Mouse (Mus musculus) embryonic stem cell, embryonic (primary cell): ENCODE results near the gene Trak1.
"Not testable (repeated sequence)": the region's sequence is repeated elsewhere in the genome, so short reads cannot be mapped to it uniquely, and the experiment has no call there.

Experiments
- CTCF ChIA-PET, 4 experiments: fragments of 300-600 bp in 2 of 4; fragments of 350-600 bp in 2 of 4; sonication (Branson Sonifier 250); formaldehyde crosslinking; loops; one replicate each; lab custom pipeline; 2022; ENCODE audit warnings: inconsistent platforms in 2 of 4; lab: Charles Lee
- POLR2A ChIA-PET, 4 experiments: fragments of 300-600 bp in 2 of 4; fragments of 350-600 bp in 2 of 4; sonication (Branson Sonifier 250); formaldehyde crosslinking; loops; one replicate each; lab custom pipeline; 2022; ENCODE audit warnings: antibody characterized with exemption in 4 of 4, inconsistent platforms in 1 of 4; lab: Charles Lee

The Trak1 gene

DNA sequence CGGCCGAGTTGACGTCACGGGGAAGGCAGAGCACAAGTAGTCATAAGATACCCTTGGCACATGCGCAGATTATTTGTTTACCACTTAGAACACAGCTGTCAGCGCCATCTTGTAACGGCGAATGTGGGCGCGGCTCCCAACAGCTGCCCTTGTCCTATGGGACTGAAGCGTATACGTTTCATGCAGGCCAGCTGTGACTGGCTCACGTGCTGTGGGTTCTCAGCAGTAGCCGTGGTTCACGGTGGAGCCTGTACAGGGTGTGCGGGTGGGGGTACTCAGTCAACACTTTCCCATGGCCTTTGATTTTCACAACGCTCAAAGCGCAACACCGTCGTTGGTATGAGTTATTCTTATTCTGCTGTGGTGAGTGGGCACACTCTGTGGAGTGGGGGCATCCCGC, 31.0 kb downstream of the Trak1 start:
- POLR2A ChIA-PET = interaction anchor here in 2 of 4 experiments (11.4 to 17.4 kb wide), 2 partner anchors 11 kb away, joined by 558 to 589 read pairs; no protein-coding TSS in a partner anchor
- CTCF ChIA-PET = not testable (repeated sequence)

DNA sequence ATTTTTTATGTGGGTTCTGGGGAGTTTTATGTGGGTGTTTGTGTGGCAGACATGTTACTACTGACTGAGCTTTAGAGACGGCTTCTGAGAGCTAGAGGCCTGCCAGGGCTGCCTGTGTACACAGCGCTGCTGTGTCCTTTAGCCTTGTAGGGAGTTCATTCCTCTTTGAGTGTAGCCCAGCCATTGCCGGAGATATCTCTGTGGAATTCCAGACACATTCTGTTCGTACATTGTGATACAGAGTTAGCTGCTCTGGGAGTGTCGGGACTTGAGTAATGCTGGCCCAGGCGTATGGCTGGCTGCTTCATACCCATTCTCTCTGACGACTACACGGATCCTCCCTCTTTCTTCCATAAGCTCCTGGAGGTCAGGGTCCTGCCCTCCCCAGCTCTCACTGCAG, 31.9 kb downstream of the Trak1 start:
- CTCF ChIA-PET = interaction anchor here in 2 of 4 experiments (0.6 to 1.2 kb wide), 2 partner anchors 9 to 11 kb away, joined by 3 read pairs; no protein-coding TSS in a partner anchor
- POLR2A ChIA-PET = interaction anchor here in 3 of 4 experiments (0.5 to 17.4 kb wide), 15 partner anchors 8 to 43 kb away, joined by 3 to 589 read pairs (median 6); partner anchors contain the start of gene Trak1 (in 1 of the 3)

DNA sequence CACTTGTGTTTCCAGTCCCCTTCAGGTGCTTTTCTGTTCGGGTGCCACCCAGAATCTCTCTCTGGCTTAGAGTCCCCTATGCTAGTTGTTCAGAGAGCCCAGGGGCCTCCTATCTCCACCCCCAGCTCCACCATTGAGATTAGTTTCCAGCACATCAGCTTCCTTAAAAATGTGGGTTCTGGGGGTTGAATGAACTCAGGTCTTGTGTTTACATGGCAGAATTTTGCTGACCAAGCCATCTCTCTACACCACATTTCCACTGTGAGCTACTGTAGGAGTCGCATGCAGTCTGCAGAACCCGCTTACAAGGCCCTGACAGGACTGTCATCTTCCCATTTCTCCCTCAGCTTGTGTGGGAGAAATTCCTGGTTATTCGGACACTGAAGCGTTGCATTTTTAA, 32.8 kb downstream of the Trak1 start:
- CTCF ChIA-PET = interaction anchor here in 1 of 4 experiments (1.2 kb wide), 1 partner anchor 10 kb away, joined by 3 read pairs; no protein-coding TSS in a partner anchor

DNA sequence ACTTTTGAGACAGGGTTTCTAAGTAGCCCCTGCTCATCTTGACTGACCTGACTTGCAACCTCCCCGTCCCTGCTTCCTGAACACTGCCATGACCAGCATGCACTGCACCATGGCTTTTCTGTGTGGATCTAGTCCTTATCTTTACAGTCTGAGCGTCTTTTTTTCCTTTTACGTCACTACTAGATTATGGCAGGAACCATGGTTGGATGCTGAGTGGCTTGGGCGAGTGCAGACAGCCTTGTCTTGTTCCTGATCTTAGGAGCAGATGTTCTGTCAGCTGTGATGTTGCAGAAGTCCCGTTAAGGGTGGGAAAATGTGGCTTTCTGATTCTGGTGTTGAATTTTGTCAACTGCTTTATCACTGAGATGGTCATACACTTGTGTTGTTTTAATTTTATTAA, 34.1 kb downstream of the Trak1 start:
- POLR2A ChIA-PET = interaction anchor here in 3 of 4 experiments (0.6 to 17.4 kb wide), 16 partner anchors 11 to 40 kb away, joined by 3 to 589 read pairs (median 13); partner anchors contain the start of gene Trak1 (in 2 of the 3)
- CTCF ChIA-PET = interaction anchor here in 2 of 4 experiments (0.5 to 1.3 kb wide), 4 partner anchors 13 to 32 kb away, joined by 3 to 7 read pairs (median 4); no protein-coding TSS in a partner anchor

More for the DNA sequence above, 32.8 kb downstream of the Trak1 start:
- POLR2A ChIA-PET = interaction anchor here in 3 of 4 experiments (1.0 to 17.4 kb wide), 12 partner anchors 8 to 42 kb away, joined by 3 to 589 read pairs (median 8); partner anchors contain the start of gene Trak1 (in 1 of the 3)

DNA sequence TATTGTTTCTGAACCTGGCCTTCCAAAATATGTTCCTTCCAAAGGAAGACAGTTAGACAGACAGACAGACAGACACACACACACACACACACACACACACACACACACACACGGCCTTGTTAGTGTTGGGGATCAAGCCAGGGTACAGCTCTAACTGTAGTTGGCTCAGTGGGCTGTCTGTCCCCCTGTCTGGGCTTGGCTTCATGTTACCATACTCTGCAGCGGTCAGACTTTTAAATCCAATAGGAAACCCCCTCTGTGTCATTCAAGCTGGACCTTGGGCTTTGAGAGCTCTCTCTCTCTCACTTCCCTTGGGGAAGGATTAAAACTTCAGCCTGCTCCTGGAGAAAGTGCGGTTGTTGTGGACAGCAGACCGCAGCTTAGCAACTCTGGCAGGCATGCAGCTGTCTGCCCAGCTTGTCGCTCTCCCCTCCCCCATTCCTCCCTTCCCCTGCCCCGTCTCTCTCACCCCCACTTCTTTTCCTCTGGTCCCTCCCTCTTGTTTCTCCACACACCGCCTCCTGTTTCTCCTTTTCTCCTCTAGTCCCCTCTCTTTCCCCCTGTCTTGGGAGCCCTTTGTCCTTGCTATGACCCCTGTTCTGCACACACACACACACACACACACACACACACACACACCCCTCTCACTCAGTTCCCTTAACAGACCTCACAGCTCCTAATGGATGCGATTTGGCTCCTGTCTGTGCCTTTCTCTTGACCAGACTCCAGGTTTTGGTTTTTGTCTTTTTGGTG, 34.8 kb downstream of the Trak1 start:
- ChIA-PET POLR2A (interaction anchor here (0.7 to 17.4 kb wide), 17 partner anchors 10 to 40 kb away, joined by 3 to 589 read pairs (median 14); partner anchors contain the start of gene Trak1 (in 2 of the 4)), CTCF (interaction anchor here in 2 of 4 experiments (0.7 to 1.3 kb wide), 5 partner anchors 9 to 43 kb away, joined by 3 to 7 read pairs (median 3); no protein-coding TSS in a partner anchor)

DNA sequence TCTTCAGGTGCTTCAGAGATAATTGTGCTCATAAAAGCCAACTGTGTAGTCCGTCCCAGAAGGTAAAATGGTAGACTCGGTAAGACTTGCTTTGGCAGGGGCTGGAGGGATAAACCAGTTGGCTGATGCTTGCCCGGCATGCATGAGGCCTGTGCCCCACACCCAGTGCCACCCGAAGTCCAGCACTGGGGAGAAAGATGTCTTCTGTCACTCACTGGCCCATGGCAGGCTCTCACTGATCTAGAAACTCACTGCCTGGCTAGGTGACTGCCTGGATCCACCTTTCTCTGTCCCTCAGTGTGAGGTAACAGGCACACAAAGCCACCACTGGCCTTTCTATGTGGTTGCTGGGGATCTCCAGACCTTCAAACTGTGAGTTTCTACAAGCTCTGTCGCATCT, 36.3 kb downstream of the Trak1 start:
- ChIA-PET POLR2A (interaction anchor here in 3 of 4 experiments (1.0 to 17.4 kb wide), 13 partner anchors 9 to 45 kb away, joined by 3 to 589 read pairs (median 32); partner anchors contain the start of gene Trak1 (in 2 of the 3)), CTCF (interaction anchor here in 2 of 4 experiments (1.0 to 1.3 kb wide), 2 partner anchors 10 to 18 kb away, joined by 3 read pairs; no protein-coding TSS in a partner anchor)

DNA sequence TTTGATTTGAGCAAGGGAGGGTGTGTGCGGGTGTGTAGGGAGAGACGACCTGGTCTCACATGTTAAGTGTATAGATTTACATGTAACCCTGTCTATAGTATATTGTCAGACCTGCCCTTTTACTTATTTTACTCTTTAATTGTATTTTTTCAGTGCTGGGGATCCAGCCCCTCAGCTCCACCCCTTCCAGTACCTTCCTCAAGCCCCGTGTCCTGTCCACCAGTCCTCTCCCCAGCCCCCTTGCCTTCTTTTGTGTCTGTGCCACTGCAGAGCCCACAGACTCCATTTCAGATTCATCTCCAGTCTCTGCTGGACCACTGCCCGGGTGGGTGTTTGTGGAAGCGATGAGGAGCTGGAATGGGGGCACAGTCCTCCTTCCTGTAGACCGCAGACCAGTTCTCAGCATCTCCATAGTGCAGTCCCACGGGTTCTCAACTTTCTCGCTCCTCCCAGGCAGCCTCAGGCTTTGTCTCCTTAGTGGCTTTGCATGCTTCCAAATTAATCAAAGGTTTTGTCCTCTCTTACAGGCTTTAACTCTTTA, 37.1 kb downstream of the Trak1 start:
- ChIA-PET POLR2A (interaction anchor here in 3 of 4 experiments (1.1 to 17.4 kb wide), 13 partner anchors 8 to 37 kb away, joined by 3 to 589 read pairs (median 32); partner anchors contain the start of gene Trak1 (in 2 of the 3)), CTCF (interaction anchor here in 1 of 4 experiments (1.0 kb wide), 1 partner anchor 9 kb away, joined by 3 read pairs; no protein-coding TSS in a partner anchor)

DNA sequence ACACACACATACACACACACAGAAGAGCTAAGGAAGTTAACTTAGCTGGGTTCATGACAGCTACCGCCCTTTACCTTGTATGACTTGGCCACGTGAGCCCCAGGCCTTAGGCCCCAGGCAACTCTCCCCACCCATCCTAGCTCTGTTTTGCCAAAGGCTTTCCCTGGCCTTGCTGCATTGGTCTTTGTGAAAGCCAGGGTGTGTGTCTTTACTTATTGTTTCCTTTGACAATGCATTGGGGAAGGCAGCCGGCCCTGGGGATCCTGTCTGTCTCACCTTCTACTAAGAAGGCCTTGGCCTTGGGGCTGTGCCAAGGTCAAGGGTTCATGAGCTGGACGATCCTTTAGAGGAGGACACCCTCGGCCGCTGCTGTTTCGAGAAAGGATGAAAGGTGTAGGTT, 38.3 kb downstream of the Trak1 start:
- POLR2A ChIA-PET = interaction anchor here (0.6 to 17.4 kb wide), 60 partner anchors 9 to 1208 kb away, joined by 3 to 589 read pairs (median 6); partner anchors contain the start of genes Trak1 (in 2 of the 4), Mobp (in 1 of the 4), Nktr (in 1 of the 4) and Rpsa (in 1 of the 4)
- CTCF ChIA-PET = interaction anchor here (0.5 to 4.3 kb wide), 14 partner anchors 9 to 57 kb away, joined by 3 to 36 read pairs (median 4); no protein-coding TSS in a partner anchor

DNA sequence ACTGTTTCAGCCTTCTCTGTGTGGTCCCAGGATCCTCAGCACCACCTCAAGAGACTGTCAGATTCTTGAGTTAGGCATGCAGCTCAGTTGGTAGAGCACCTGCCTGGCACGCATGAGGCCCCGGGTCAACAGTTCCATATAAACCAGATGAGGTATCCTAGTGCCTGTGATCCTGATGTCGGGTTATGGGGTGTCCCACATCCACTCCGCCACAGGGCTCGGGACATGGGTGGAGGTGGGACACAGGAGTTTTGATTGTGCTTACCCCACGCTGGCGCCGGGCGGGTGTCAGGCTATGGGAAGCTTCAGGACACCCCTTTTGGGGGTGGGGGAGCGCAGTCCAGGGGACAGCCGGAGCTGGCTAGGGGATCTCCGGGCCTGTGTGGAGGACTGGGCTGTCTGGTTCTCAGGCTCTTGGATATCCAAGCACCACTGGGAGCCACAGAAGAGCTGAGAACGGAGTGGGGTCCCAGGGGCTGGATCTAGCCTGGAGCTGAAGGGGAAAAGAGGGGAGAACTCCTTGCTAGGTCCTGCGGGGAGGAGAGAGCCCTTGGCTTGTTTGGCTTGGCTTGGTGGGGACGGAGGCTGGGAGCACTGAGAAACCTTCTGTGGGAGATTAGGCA, 39.1 kb downstream of the Trak1 start:
- ChIA-PET POLR2A (interaction anchor here (0.8 to 17.4 kb wide), 44 partner anchors 8 to 1209 kb away, joined by 3 to 589 read pairs (median 8); partner anchors contain the start of genes Trak1 (in 2 of the 4), Mobp (in 1 of the 4), Nktr (in 1 of the 4) and Rpsa (in 1 of the 4)), CTCF (interaction anchor here (0.6 to 4.3 kb wide), 11 partner anchors 15 to 112 kb away, joined by 3 to 36 read pairs (median 4); no protein-coding TSS in a partner anchor)

DNA sequence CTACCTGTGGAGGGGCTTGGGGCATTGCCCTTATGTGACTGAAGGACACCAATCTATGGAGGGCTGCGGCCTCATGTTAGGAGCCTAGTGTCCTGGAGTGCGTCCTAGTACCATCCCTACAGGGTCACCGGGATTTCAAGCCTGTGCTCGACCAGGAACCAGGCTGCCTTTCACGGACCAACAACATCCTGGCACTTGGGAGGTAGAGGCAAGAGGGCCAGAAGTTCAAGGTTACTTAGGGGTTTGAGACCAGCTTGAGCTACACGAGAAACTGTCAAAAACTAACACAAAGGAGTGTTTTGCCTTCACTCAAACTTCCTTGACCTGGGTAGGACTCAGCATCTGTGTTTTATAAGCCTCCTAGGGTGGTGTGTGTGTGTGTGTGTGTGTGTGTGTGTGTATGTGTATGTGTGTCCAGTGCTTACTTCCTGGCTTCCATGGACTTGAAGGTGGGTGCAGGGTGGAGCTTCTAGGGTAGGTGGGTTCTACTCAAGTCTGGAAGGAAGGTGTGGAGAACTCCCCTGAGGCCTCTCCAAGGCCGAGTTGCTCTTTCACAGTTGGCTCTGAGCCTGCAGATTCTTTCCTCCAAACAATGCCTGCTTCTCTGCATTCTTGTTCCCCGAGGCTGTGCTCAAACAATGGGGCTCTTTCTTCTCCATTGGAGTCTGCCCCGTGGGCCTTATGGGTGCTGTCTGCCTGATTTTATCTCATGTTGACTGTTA, 40.1 kb downstream of the Trak1 start:
- ChIA-PET POLR2A (interaction anchor here (0.5 to 17.4 kb wide), 22 partner anchors 8 to 41 kb away, joined by 3 to 589 read pairs (median 12); partner anchors contain the start of gene Trak1 (in 2 of the 4)), CTCF (interaction anchor here in 2 of 4 experiments (0.6 to 4.3 kb wide), 6 partner anchors 14 to 55 kb away, joined by 3 to 36 read pairs (median 6); no protein-coding TSS in a partner anchor)

DNA sequence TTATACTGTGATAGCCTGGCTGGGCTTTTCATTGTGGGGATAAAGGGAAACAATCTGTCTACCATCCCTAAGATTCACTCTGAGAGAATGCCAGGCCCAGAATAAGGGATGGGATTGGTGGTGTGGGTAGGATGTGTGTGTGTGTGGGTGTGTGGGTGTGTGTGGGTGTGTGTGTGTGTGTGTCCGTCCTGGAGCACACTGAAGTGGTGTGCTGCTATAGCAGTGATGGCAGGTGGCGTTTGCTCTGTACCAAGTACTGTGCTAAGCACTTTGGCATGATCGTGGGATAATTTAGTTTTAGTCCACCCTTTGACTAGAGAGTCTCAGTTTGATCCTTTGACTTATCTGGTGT, 40.6 kb downstream of the Trak1 start:
- POLR2A ChIA-PET = interaction anchor here in 3 of 4 experiments (0.6 to 17.4 kb wide), 15 partner anchors 9 to 42 kb away, joined by 3 to 589 read pairs (median 21); partner anchors contain the start of gene Trak1 (in 1 of the 3)
- CTCF ChIA-PET = interaction anchor here in 2 of 4 experiments (0.6 to 4.3 kb wide), 7 partner anchors 13 to 54 kb away, joined by 3 to 36 read pairs (median 4); no protein-coding TSS in a partner anchor

DNA sequence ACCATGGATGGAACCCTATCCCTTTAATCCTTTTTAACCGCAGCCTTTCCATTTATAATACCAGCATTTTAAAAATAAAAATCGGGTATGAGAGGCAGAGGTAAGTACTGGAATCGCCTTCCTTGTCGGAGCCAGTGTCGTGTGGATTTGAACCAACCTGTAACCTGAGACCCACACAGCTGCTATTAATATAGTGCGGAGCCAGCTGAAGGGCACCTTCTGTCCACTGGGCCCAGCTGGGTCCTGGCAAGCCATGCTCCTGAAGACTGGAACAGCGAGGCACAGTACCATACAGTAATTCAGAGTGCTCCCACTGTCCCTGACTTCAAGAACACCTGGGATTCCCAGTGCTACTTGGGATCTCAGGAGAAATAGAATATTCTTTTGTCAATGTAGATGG, 44.5 kb downstream of the Trak1 start:
- ChIA-PET POLR2A (interaction anchor here in 3 of 4 experiments (0.6 to 17.4 kb wide), 22 partner anchors 9 to 43 kb away, joined by 3 to 558 read pairs (median 10); partner anchors contain the start of gene Trak1 (in 1 of the 3)), CTCF (interaction anchor here (0.6 to 2.3 kb wide), 14 partner anchors 9 to 130 kb away, joined by 3 to 34 read pairs (median 8); no protein-coding TSS in a partner anchor)

DNA sequence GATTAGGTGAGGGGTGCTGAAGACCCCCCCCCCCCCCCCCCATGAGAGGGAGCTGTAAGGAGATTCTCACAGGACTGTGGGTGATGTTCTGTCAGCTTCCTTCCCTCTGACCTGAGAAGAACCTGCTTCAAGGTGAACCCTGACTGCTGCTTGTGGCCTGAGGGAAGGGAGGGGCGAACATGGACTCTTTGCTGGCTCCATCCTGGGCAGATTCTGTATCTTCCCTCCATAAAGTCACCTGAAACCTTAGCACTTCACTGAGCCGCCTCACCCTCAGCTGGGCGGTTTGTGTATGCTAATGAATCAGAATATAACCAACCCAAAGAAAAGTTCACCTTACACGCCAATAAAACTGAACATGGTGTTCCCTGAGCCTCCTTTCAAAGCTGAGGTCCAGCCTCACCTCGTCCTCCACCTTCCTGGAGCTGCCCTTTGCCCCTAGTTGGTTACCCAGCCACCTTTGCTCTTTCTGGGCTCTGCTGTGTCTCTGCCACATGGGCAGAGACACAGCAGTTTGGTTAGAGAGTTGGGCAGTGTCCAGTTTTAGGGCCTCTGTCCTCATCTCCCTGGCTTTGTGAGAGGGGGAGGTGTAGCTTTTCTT, 45.3 kb downstream of the Trak1 start:
- ChIA-PET CTCF (interaction anchor here (0.6 to 2.3 kb wide), 34 partner anchors 8 to 604 kb away, joined by 3 to 34 read pairs (median 4); no protein-coding TSS in a partner anchor), POLR2A (interaction anchor here in 3 of 4 experiments (0.6 to 17.4 kb wide), 43 partner anchors 9 to 663 kb away, joined by 3 to 558 read pairs (median 5); partner anchors contain the start of gene Trak1 (in 1 of the 3))

DNA sequence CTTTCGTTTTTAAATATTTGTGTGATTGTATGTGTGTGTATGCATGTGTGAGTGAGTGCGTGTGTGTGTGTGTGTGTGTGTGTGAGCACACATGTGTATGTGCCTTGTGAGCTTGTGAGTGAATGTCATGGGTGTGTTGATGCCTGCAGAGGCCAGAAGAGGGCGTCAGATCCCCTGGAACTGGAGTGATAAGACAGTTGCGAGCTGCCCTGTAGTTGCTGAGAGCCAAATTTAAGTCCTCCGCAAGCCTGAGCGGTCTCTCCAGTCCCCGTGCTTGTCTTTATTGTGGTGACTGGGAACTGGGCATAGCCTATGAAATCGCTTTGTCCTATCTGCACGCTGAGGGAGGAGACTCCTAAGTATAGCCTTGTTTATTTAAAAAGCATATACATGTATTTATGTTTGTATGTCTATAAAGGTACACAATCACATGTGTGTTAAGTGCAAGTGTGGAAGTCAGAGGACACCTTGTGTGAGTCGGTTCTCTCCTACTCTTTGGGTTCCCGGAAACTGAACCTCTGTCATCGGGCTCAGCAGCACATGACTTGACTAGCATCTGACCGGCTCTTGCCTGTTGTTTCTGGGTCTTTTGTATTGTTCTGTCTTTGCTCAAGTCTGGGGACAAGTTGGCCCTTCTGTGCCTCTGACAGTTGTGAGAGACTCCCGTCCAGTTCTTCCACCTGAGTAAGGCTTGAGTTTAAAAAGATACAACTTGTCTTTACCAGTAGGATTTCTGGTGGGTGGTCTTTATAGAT, 46.0 kb downstream of the Trak1 start:
- CTCF ChIA-PET = interaction anchor here (0.6 to 2.3 kb wide), 32 partner anchors 9 to 101 kb away, joined by 3 to 34 read pairs (median 4); no protein-coding TSS in a partner anchor
- POLR2A ChIA-PET = interaction anchor here in 3 of 4 experiments (0.6 to 17.4 kb wide), 48 partner anchors 7 to 663 kb away, joined by 3 to 558 read pairs (median 5); partner anchors contain the start of gene Trak1 (in 1 of the 3)

DNA sequence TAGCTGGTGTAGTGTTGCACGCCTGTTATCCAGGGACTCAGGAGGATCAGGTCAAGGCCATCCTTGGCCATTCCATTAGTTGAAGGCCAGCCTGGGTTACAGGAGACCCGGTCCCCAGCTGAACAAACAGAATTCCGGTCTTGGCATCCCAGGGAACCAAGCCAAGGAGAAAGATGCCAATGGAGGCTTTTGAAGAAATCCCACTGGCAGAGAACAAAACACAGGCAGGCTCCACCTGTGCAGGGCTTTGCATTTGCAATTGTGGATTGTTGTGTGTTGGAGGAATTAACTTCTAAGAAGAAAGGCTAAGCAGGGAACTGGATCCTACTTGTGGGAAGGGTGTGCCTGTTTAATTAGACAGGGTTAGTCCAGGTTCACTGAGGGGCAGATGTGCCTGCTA, 47.0 kb downstream of the Trak1 start:
- ChIA-PET POLR2A (interaction anchor here (0.7 to 17.4 kb wide), 24 partner anchors 7 to 762 kb away, joined by 3 to 558 read pairs (median 14); partner anchors contain the start of gene Trak1 (in 1 of the 4)), CTCF (interaction anchor here in 3 of 4 experiments (0.6 to 1.5 kb wide), 4 partner anchors 9 to 59 kb away, joined by 3 to 4 read pairs (median 3); no protein-coding TSS in a partner anchor)
